In genomic region chr7:3327961-3328360, GRCm38 (mm10) we compare ENCODE assay signal across 17 mouse cellular contexts. TPM values are rescaled to one million over a fixed set of nuclear protein-coding genes. Genes with fewer than 3 reads are reported as not detected.
A peak's percentile ranks its signal among the peaks of the same experiment; 100 is the strongest.
DNase-seq lines count a peak whose midpoint lies in the region; ATAC-seq and TF ChIP-seq lines count a peak whose summit lies in the region.
"Had no signal": no experiment of that assay in that cellular context is flagged by ENCODE, and none has a peak within 500 bp of the region (broad histone marks: within the 10 kb centered on the region; RNA-seq: fewer than 3 reads in every experiment).

No protein-coding gene starts in this region.

- H3K4me2 ChIP-seq in kidney, postnatal 0 days (ENCODE audit: low read length), result no peak overlapping the region
- H3K4me2 ChIP-seq in kidney, embryonic 14.5 days (replicated peaks; ENCODE audit: low read depth, low read length), result no peak overlapping the region
- H3K4me2 ChIP-seq: forebrain, embryonic 15.5 days; hindbrain, embryonic 14.5 days; limb, embryonic 15.5 days; midbrain, embryonic 12.5 days had no signal

- H3K27me3 ChIP-seq in kidney, postnatal 0 days (ENCODE audit: insufficient read depth, low read length), result 0 out of 2 replicates have a peak, but pooled peaks cover 3% of the 10 kb centered on the region
- no peaks in the 10 kb centered on the region for H3K27me3 ChIP-seq in kidney, embryonic 14.5 days (ENCODE audit: control insufficient read depth, insufficient read depth, low read length)
- H3K27me3 ChIP-seq: forebrain, embryonic 15.5 days had no signal

- no peak overlapping the region for H3K4me3 ChIP-seq in kidney, postnatal 0 days (replicated peaks; ENCODE audit: low read depth, low read length)
- no peak overlapping the region for H3K4me3 ChIP-seq in kidney, embryonic 14.5 days (ENCODE audit: low read length)
- H3K4me3 ChIP-seq: forebrain, embryonic 15.5 days; limb, embryonic 15.5 days; midbrain, embryonic 12.5 days had no signal

- no peak for TF ChIP-seq CTCF in kidney, postnatal 0 days (IDR thresholded peaks at IDR 0.05; ENCODE audit: low read depth)

- 68% methylated on average over 4 of the region's 4 CpGs for WGBS in kidney, postnatal 0 days
- 81% methylated on average over 4 of the region's 4 CpGs for WGBS in kidney, embryonic 14.5 days

- ATAC-seq in kidney, postnatal 0 days (replicated peaks; ENCODE audit: low FRiP score, low read depth), result no peak
- ATAC-seq in kidney, embryonic 14.5 days (ENCODE audit: low FRiP score, low TSS enrichment), result no peak
- ATAC-seq: forebrain, embryonic 15.5 days had no signal

- H3K9me3 ChIP-seq in kidney, postnatal 0 days (replicated peaks; ENCODE audit: low read length), result no peaks in the 10 kb centered on the region
- H3K9me3 ChIP-seq in kidney, embryonic 14.5 days (ENCODE audit: control insufficient read depth, low read length), result no peaks in the 10 kb centered on the region
- H3K9me3 ChIP-seq: forebrain, embryonic 15.5 days; limb, embryonic 15.5 days; midbrain, embryonic 12.5 days had no signal

- H3K36me3 ChIP-seq in kidney, postnatal 0 days (ENCODE audit: insufficient read depth, low read length), result no peaks in the 10 kb centered on the region
- no peaks in the 10 kb centered on the region for H3K36me3 ChIP-seq in kidney, embryonic 14.5 days (ENCODE audit: control insufficient read depth, insufficient read depth, low read length)
- H3K36me3 ChIP-seq: limb, embryonic 15.5 days; midbrain, embryonic 12.5 days had no signal

- 0 out of 2 replicates have a peak, but pooled peaks cover 8% of the 10 kb centered on the region for H3K4me1 ChIP-seq in kidney, postnatal 0 days (replicated peaks; ENCODE audit: insufficient read depth, low read length)
- H3K4me1 ChIP-seq in kidney, embryonic 14.5 days (ENCODE audit: control insufficient read depth, insufficient read depth, low read length), result peaks cover 4% of the 10 kb centered on the region; the same call in 1 of the 2 replicates

- H3K27ac ChIP-seq in kidney, postnatal 0 days, result no peak overlapping the region
- H3K27ac ChIP-seq in kidney, embryonic 14.5 days (ENCODE audit: low read depth, low read length), result no peak overlapping the region
- H3K27ac ChIP-seq: forebrain, embryonic 15.5 days; hindbrain, embryonic 14.5 days; limb, embryonic 15.5 days; midbrain, embryonic 12.5 days had no signal

- H3K9ac ChIP-seq in kidney, postnatal 0 days (ENCODE audit: low read depth, low read length), result no peak overlapping the region
- H3K9ac ChIP-seq in kidney, embryonic 14.5 days (ENCODE audit: low read depth, low read length), result no peak overlapping the region
- H3K9ac ChIP-seq: forebrain, embryonic 15.5 days; hindbrain, embryonic 14.5 days; limb, embryonic 15.5 days; midbrain, embryonic 12.5 days had no signal

- peak; percentile 29 for DNase-seq in kidney, postnatal 0 days (ENCODE audit: low spot score)
- DNase-seq in 3T3-L1 (ENCODE audit: low read depth, low spot score) (peak; percentile 15), ZHBTc4 (ENCODE audit: low read depth, low spot score) (peak; percentile 57)
- DNase-seq in induced T-regulatory cell, adult 2 months (ENCODE audit: low read depth), result peak; percentile 37
- DNase-seq in left cerebral cortex, postnatal 10 days (ENCODE audit: extremely low spot score in 1 of 2, low spot score in 2 of 2), result no peak
- no peak for DNase-seq in ovary, postnatal 36 days (ENCODE audit: low spot score)
- DNase-seq in gastrocnemius, postnatal 4 days (ENCODE audit: low spot score in 2 of 2), result no peak
- DNase-seq: adrenal gland, postnatal 36 days; cerebellum, postnatal 36 days; kidney, adult 2 months; lung, adult 2 months; thymus, postnatal 25 days had no signal

- intact Hi-C loops in left cerebral cortex, postnatal 10 days (cut with DNase I), result no loop called here

RNA-seq across cellular contexts. Expression of gene Cacng7, which starts 4.8 kb away (rescaled TPM):
- 0.64 and 0.83 TPM in 2 replicates for polyA plus RNA-seq in kidney, postnatal 0 days (2015; fragmentation: Nextera tagmentation; extraction: Ambion mirVana)
- 2.2 and 2.8 TPM in 2 replicates for polyA plus RNA-seq in kidney, embryonic 14.5 days (2014; fragmentation: Nextera tagmentation; extraction: Ambion mirVana)
- total RNA-seq in left cerebral cortex, postnatal 10 days (2021), result 100 to 1,000 TPM; 144 to 148 TPM
- 10 to 100 TPM; 18.9 to 20.5 TPM for total RNA-seq in gastrocnemius, postnatal 4 days (2021)

RNA-seq across cellular contexts. Expression of gene Prkcg, which starts 39.0 kb away (rescaled TPM):
- polyA plus RNA-seq in kidney, postnatal 0 days (2015; fragmentation: Nextera tagmentation; extraction: Ambion mirVana), result 0.05 TPM in 2 replicates
- 0.10 and 0.28 TPM in 2 replicates for polyA plus RNA-seq in kidney, embryonic 14.5 days (2014; fragmentation: Nextera tagmentation; extraction: Ambion mirVana)
- 100 to 1,000 TPM; 323 to 329 TPM for total RNA-seq in left cerebral cortex, postnatal 10 days (2021)
- 1 to 10 TPM; 2.5 to 4.6 TPM for total RNA-seq in gastrocnemius, postnatal 4 days (2021)

RNA-seq across cellular contexts. Expression of gene Myadm, which starts 39.1 kb away (rescaled TPM):
- 73.0 and 79.8 TPM in 2 replicates for polyA plus RNA-seq in kidney, postnatal 0 days (2015; fragmentation: Nextera tagmentation; extraction: Ambion mirVana)
- polyA plus RNA-seq in kidney, embryonic 14.5 days (2014; fragmentation: Nextera tagmentation; extraction: Ambion mirVana), result 50.5 and 81.3 TPM in 2 replicates
- total RNA-seq in left cerebral cortex, postnatal 10 days (2021), result 10 to 100 TPM; 77.1 to 81.5 TPM
- total RNA-seq in gastrocnemius, postnatal 4 days (2021), result 100 to 1,000 TPM; 195 to 196 TPM

Comparison
In these comparisons a context has a peak if more than half of its experiments do, and no peak if none do; other contexts are left out.
1. DNase-seq: peak in kidney, postnatal 0 days (single experiment), 3T3-L1 (single experiment), ZHBTc4 (single experiment) and induced T-regulatory cell, adult 2 months (single experiment); none in left cerebral cortex, postnatal 10 days (0 of 2), ovary, postnatal 36 days (single experiment) and gastrocnemius, postnatal 4 days (0 of 2).
2. RNA of gene Cacng7, which starts 4.8 kb away (total RNA-seq): 144 to 148 TPM in left cerebral cortex, postnatal 10 days; 18.9 to 20.5 TPM in gastrocnemius, postnatal 4 days; every median in the first group is over 4 times any median in the second.
3. RNA of gene Prkcg, which starts 39.0 kb away (total RNA-seq): 323 to 329 TPM in left cerebral cortex, postnatal 10 days; 2.5 to 4.6 TPM in gastrocnemius, postnatal 4 days; every median in the first group is over 10 times any median in the second.